Mouse (Mus musculus) gastrocnemius, adult 2 months (tissue): ENCODE results near the gene Glo1. TPM values are rescaled to one million over a fixed set of nuclear protein-coding genes. Genes with fewer than 3 reads are reported as not detected.

Source experiments
- DNase-seq: peaks from one replicate; pipeline ENCODE4 v3.0.0; 2022
- H3K27ac ChIP-seq: fragments of 200-600 bp; 2 replicates; pipeline ENCODE4 v1.8.1; 2022; ENCODE audit warnings: mild to moderate bottlenecking
- H3K4me3 ChIP-seq: fragments of 200-600 bp; 2 replicates; pipeline ENCODE4 v1.8.1; 2022; ENCODE audit warnings: mild to moderate bottlenecking, moderate library complexity
- CTCF ChIP-seq: fragments of 200-600 bp; IDR thresholded peaks from 2 replicates; pipeline ENCODE4 v1.8.1; 2022; ENCODE audit warnings: antibody characterized with exemption, mild to moderate bottlenecking, moderate library complexity
- intact Hi-C: fragments of 180-260 bp; cut with DNase I; formaldehyde crosslinking; loops from one replicate; pipeline ENCODE4 v1.15.1; 2025
- total RNA-seq, 2 experiments: library from RNA; stranded (reverse); gene quantifications; 2 replicates each; pipeline ENCODE4 v1.2.3; 2021

Glo1 gene
- total RNA-seq, 2 experiments from 2014 or later = 159 to 169 TPM

DNA sequence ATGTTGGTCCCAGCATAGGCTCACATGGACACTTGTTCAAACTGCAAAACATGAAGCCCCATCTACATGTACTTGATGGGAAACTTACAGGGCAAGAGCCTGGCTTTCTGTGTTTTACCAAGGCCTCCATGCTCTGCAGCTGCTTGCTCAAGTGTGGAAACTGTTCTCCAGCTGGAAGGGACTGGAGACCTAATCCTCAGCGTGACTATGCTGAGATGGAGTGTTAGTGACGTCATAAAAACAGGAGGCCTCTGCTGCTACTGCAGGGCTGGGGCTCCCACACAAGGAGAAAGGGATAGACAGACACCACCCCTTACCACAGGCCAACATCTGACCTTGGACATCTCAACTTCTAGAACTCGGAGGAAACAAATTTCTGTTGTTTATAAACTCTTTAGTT lies 55.7 kb downstream of the Glo1 start:
- intact Hi-C loops = no loop called here
- no peak overlapping the region for H3K27ac ChIP-seq
- no peak for DNase-seq

DNA sequence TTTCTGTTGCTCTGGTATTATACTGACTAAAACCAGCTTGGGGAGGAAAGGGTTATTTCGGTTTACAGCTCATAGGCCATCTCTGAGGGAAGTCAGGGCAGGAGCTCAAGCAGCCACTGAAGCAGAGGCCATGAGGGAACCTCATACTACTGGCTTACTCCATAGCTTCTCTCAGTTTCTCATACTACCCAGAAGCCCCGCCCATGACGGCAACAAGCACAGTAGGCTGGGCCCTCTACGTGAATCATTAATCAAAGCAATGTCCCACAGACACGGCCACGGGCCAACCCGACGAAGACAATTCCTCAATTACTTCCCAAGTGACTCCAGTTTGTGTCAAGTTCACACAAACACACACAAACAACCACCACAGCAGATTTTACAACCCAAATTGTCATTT lies 56.5 kb downstream of the Glo1 start:
- TF ChIP-seq CTCF = no peak
- H3K27ac ChIP-seq = no peak overlapping the region
- no peak for DNase-seq
- H3K4me3 ChIP-seq = no peak overlapping the region
- intact Hi-C loops = no loop called here

More for the DNA sequence above, 55.7 kb downstream of the Glo1 start:
- H3K4me3 ChIP-seq = no peak overlapping the region
- no peak for TF ChIP-seq CTCF

DNA sequence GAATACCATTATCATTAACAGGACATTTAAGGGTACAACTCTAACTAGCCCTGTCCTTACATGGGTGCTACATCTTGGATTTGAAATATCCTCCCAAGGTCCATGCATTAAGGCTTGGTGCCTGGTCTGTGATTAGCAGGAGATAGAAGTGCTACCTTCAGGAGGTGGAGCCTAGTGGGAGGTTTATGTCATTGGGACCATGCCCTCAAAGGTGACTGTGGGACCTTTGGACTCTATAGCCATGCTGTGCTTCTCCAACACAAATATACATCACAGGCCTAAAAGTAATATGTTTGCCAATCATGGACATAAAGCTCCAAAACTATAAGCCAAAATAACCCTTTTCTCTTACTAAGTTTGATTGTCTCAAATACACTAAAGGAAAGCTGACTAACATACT lies 58.2 kb downstream of the Glo1 start:
- no peak for TF ChIP-seq CTCF
- Histone ChIP-seq H3K27ac (no peak overlapping the region), H3K4me3 (no peak overlapping the region)
- intact Hi-C loops = no loop called here
- no peak for DNase-seq

DNA sequence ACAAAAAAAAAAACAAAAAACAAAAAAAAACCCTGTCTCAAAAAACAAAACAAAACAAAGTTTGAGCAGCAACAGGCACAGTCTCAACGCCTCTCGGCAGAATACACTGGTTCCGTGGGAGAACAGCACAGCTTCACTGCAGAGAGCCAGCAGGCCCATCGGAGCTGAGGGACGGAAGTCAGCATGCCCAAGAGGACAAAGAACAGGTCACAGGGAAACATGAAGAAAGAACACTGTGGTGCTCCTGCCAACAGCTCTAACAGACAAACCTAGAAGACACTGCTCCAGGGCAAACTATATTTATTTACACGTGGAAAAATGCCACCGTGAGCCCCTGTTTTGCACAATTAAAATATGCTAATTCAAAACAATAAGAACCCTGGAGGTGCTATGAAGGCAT lies 61.7 kb downstream of the Glo1 start:
- intact Hi-C loops = no loop called here
- Histone ChIP-seq H3K4me3 (no peak overlapping the region), H3K27ac (no peak overlapping the region)
- no peak for TF ChIP-seq CTCF
- no peak for DNase-seq

GRCm38 (mm10) chr17:30564407-30564806 lies 62.3 kb downstream of the Glo1 start:
- no peak for DNase-seq
- no peak for TF ChIP-seq CTCF
- intact Hi-C loops = no loop called here
- Histone ChIP-seq H3K4me3 (no peak overlapping the region), H3K27ac (no peak overlapping the region)

GRCm38 (mm10) chr17:30563484-30564075 lies 63.1 kb downstream of the Glo1 start:
- no peak for TF ChIP-seq CTCF
- H3K4me3 ChIP-seq = no peak overlapping the region
- no peak for DNase-seq
- intact Hi-C loops = no loop called here
- H3K27ac ChIP-seq = no peak overlapping the region

DNA sequence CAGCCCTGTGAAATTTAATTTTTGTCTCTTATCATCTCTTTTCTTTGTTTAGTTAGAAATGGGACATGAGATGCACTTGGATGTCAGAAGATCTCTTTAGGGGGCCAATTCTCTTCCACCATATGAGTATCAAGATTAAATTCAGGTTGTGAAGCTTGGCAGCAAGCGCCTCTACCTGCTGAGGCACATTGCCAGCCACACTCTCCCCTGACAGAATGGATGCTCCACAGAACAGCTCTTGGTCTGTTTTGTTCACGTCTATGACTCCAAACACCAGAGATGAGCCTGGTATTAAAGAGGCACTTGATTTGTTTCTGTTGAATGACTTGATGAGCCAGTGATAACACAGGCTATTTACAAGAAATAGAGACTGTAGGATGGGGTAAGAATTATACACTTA lies 63.9 kb downstream of the Glo1 start:
- DNase-seq = no peak
- TF ChIP-seq CTCF = no peak
- H3K4me3 ChIP-seq = no peak overlapping the region
- intact Hi-C loops = no loop called here
- no peak overlapping the region for H3K27ac ChIP-seq

DNA sequence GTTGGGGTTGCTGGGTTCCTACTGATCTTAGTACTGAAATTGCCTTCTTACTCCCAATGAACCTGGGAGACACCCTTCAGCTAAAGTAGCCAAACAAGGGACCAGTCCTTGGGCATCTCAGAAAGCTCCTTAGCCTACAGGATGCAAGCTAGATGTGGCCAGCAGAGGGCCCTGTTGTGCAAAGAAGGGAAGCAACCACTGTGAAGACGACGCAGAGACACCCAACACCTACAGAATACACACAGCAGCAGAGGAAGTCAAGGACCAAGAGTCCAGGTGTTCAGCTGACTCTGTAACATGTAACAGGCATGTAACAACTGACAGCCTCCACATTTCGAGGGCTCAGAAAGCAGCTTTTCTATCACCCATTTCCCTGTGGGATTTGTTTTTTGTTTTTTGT lies 67.1 kb downstream of the Glo1 start:
- no peak overlapping the region for H3K4me3 ChIP-seq
- H3K27ac ChIP-seq = no peak overlapping the region
- DNase-seq = peak; percentile 64
- intact Hi-C loops = loop anchor here (10.0 kb wide), 1 partner anchor 125 kb away; no protein-coding TSS in a partner anchor
- TF ChIP-seq CTCF = peak; percentile 81

DNA sequence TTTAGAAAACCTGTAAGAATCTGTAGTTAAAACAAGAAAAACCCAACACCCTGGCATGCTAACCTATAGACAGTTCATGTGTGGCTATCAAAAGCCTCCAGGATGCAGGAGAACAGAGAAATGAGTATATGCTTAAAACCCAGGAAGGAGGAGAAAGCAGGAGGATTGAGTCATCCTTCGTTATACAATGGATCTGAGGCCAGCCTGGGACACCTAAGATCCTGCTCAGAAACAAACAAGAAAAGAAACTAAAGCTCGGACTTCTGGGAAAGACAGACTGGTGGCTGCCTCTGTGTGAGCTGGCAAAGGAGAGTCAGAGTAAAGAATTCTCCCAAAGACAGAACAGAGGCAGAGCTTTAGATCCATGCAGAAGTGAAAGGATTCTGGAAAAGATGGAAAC lies 68.0 kb downstream of the Glo1 start:
- intact Hi-C loops = loop anchor here (10.0 kb wide), 1 partner anchor 126 kb away; no protein-coding TSS in a partner anchor
- TF ChIP-seq CTCF = no peak

DNA sequence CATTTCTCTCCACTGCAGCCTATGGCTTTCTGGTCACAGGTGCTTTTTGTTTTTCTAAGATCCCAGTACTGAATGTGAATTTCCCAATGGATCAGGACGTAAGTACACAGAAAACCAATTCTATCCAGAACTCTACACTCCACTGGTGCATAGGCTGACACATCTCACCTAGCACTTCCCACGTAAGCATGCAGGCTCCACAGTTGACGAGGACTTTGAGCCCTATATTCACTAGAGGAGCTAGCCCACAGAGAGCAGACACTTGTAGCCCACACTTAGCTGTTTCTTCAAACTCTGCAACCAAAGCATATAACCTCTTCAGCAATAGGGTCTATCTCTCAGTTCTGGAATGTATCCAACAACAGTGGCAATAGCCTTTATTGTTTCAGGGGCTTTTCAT lies 70.2 kb downstream of the Glo1 start:
- Histone ChIP-seq H3K4me3 (no peak overlapping the region), H3K27ac (no peak overlapping the region)
- no peak for TF ChIP-seq CTCF
- no peak for DNase-seq
- intact Hi-C loops = loop anchor here (10.0 kb wide), 1 partner anchor 128 kb away; no protein-coding TSS in a partner anchor

More for the DNA sequence above, 68.0 kb downstream of the Glo1 start:
- DNase-seq = no peak
- Histone ChIP-seq H3K4me3 (no peak overlapping the region), H3K27ac (no peak overlapping the region)

DNA sequence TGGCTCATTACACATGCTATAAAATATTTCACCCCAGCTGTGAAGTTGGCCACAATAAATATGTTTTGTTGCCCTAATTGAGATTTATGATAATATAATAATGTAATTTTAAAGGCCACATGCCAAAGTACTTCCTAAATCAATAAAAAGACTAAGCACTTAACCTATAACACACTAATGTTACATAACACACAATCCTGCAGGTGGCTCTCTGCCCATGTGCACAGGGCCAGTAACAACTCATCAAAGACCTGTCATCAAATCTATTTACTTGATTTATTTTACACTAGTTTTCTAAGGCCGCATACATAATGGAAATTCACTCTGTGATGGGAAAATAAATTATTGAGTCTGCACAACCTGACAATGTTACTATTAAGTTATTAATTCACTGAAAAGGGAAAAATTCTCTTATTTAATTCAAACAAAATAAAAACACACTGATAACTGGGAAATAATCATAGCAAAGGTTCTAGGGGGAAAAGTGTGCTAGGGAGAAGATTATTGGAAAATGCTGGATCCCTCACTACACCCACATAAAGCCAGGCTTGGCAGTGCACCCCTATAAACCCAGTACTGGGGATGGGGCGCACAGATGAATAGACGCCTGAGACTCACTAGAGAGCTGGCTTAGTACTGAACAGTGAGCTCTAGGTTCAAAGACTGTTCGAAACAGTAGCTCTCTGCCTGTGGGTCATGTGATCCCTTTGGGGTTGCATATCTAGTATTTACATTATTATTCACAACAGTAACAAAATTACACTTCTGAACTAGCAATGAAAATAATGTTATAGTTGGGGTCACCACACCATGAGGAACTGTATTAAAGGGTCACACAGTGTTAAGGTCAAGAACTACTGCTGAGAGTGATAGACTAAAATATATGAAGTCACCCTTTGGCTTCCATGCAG lies 73.4 kb downstream of the Glo1 start:
- no peak for DNase-seq
- H3K27ac ChIP-seq = no peak overlapping the region
- H3K4me3 ChIP-seq = no peak overlapping the region
- no peak for TF ChIP-seq CTCF
- intact Hi-C loops = loop anchor here (10.0 kb wide), 1 partner anchor 132 kb away; no protein-coding TSS in a partner anchor

- no peak overlapping the region for H3K4me3 ChIP-seq
- no peak for TF ChIP-seq CTCF
- DNase-seq = no peak
- intact Hi-C loops = loop anchor here (10.0 kb wide), 1 partner anchor 134 kb away; no protein-coding TSS in a partner anchor
- H3K27ac ChIP-seq = peak overlapping the region; percentile 46; the same call in 1 of the 2 replicates
These were observed 75.9 kb downstream of the Glo1 start for GRCm38 (mm10) chr17:30550774-30551107.
